Mouse (Mus musculus): Measurements from ENCODE around the gene Msh4.
A peak's percentile ranks its signal among the peaks of the same experiment; 100 is the strongest.
"Not testable (repeated sequence)": the region's sequence is repeated elsewhere in the genome, so short reads cannot be mapped to it uniquely, and the experiment has no call there.

Msh4 gene

GRCm38 (mm10) chr3:153910489-153910888 is 4.6 kb upstream of the Msh4 start:
- DNase-seq: no peak

DNA sequence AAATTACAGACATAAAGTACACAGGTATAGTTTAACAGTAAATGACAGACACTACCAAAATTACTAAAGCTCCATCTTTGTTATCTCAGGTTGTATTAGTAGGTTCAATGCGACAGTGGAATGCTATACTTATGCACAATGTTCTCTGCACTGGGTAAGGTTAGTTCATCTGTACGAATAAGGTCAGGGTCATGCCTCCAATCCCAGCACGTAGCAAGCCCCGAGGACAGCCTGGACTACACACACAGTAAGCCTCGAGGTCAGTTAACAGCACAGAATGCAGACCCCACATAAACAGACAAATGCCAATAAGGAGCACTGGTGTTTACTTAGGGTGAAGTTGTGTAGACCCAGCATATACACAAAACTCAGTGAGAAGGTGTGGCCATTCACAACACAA is 3.0 kb upstream of the Msh4 start:
- DNase-seq: no peak

DNA sequence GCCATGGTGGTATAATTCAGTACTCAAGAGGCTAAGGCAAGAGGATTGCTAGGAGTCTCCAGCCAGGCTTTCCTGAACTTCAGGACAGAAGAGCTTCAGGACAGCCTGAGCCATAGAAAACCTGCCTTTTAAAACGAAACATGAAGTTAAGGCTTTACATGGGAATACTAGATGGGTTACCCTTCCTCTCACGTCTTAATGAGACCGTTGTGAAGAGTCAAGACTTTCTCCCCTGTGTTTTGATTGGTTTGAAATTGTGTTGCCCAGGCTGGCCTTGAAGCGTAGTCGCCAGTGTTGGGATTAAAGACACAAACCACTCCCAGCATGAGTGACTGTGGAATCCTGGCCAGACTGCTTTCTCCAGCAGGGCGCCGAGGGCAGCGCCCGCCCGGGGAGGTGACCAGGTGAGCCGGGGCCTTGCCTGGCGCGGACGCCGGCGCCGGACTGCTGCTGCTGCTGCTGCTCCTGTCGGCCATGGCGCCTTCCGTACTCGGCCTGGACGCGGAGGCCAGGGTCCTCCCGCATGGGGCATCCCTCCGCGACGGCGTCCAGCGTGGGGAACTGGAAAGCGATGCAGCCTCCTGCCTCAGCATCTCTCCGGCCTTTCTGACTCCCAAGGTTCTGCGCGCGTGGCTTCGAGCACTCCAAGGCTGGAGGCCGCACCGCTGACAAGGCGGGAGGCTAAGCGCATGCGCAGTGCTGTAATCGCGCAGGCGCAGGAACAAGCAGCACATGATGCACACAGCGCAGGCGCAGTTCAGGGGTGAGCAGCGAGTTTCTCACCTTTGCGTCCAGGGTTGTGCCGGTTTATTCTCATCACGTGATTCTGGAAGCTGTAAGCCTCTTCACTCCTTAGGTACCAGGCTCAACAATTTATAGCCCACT is 445 bp downstream of the Msh4 start:
- peak in 1 of 2 experiments; percentile 11 for DNase-seq

DNA sequence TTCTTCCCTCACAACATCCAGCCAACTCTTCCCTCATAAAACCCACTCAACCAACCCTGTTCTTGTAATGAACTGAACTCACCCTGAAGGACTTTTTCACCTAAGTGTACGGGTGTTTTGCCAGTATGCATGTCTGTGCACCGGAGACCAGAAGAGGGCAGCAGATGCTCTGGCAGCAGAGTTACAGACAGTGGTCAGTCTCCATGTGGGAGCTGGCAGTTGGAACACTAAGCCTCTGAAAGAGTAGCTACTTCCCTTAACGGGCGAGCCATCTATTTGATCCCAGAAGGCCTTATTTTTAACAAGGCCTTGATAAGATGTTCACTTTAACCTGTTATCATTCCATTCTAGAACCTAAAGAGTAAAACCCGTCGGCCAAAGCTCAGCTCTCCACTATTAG is 1.4 kb downstream of the Msh4 start:
- DNase-seq: peak; percentile 55 to 60

DNA sequence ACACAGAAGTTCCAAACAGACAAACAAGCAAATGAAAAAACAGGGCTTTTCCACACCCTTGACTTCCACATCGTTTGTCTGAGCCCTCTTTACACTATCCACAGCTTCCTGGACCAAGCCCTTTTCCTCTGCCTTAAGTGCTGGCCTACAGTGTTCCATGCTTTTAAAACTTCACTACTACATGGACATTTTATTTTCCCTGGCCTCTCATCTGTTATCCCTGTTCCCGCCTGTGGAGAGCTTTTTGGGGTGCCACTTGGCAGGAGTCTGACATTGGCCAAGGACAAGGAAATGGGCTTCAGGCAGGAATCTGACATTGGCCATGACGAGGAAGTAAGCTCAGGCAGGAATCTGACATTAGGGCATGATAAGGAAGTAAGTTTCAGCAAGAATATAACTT is 3.3 kb downstream of the Msh4 start:
- DNase-seq: no peak

DNA sequence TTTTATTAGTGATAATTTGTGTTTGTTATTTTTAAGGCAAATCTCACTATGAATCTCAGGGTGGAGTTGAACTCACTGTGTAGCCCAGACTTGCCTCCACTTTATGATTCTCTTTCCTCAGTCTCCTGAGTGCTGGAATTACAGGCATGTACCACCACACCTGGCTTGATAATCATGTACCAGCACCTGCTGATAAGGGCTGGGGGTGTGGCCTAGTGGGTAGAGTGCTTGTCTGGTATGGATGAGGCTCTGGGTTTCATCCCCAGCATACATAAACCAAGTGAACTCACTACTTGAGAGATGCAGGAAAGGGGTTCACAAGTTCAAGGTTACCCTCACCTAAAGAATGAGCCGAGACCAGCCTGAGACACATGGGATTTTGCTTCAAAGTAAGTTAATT is 4.0 kb downstream of the Msh4 start:
- DNase-seq: no peak

GRCm38 (mm10) chr3:153897216-153897615 is 8.7 kb downstream of the Msh4 start:
- no peak for DNase-seq

- no peak for DNase-seq
Measured at GRCm38 (mm10) chr3:153895454-153895853, 10.5 kb downstream of the Msh4 start.

GRCm38 (mm10) chr3:153889188-153889781 is 16.7 kb downstream of the Msh4 start:
- DNase-seq: no peak

DNA sequence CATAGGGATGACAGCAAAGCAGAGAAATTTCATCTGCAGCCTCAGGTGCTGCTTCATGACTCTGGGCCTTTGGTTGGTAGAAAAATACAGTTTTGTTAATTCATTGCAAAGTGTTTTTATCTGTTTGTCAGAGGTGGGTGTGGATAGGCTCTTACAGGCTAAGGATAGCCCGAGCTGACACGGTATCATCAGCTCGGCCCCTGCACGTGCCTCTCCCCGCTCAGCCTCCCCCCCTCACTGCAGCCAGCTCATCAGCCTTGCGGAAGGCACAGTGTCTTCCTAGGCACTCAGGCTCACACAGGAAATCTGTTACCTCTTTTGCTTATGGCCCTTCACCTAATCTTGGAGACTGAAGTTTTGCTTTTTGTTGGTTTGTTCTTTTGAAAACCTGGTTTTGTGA is 17.8 kb downstream of the Msh4 start:
- no peak for DNase-seq

GRCm38 (mm10) chr3:153886296-153886695 is 19.6 kb downstream of the Msh4 start:
- no peak for DNase-seq

- DNase-seq: no peak
Measured at GRCm38 (mm10) chr3:153871396-153871795, 34.5 kb downstream of the Msh4 start.

- DNase-seq: no peak
Measured at GRCm38 (mm10) chr3:153867149-153868136, 38.5 kb downstream of the Msh4 start.

GRCm38 (mm10) chr3:153864636-153865429 is 41.1 kb downstream of the Msh4 start:
- no peak for DNase-seq

DNA sequence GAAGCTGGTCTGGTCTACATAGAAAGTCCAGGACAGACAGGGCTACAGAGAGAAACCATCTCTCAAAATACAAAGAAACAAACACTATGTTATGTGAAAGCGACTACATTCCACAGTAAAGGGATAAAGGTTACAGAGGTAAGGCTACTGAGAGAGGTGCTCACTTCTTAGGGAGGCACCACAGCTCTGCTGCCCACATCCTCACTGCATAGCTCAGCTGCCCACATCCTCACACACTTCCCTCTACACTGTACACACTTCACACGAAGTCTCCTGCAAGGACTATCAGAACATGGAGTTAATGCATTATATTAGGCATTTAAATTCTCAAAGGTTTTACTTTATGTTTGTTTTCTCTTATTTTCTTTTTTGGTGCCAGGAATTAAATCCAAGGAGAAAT is 42.1 kb downstream of the Msh4 start:
- no peak for DNase-seq

GRCm38 (mm10) chr3:153860392-153860791 is 45.5 kb downstream of the Msh4 start:
- not testable (repeated sequence) for DNase-seq

- DNase-seq: no peak
Measured at GRCm38 (mm10) chr3:153858350-153859001, 47.5 kb downstream of the Msh4 start.

DNA sequence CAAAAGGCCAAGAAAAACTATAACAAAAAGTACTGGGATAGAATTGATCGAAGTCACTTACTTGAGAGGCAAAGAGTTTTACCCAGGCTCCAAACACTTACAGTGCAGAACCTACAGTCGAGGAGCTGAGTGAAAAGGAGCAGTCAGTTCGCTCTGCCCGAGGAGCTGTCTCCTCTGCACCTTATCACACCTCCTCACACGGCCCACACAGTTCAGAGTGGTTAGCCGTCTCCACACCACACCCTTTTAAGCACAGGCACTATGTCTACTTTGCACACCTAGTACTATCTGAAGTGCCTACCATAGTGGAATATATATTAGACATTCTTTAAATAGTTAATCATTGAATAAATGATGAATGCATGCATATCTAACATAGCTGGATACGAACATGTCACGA is 53.7 kb downstream of the Msh4 start:
- DNase-seq: no peak

GRCm38 (mm10) chr3:153850759-153851158 is 55.2 kb downstream of the Msh4 start:
- no peak for DNase-seq

DNA sequence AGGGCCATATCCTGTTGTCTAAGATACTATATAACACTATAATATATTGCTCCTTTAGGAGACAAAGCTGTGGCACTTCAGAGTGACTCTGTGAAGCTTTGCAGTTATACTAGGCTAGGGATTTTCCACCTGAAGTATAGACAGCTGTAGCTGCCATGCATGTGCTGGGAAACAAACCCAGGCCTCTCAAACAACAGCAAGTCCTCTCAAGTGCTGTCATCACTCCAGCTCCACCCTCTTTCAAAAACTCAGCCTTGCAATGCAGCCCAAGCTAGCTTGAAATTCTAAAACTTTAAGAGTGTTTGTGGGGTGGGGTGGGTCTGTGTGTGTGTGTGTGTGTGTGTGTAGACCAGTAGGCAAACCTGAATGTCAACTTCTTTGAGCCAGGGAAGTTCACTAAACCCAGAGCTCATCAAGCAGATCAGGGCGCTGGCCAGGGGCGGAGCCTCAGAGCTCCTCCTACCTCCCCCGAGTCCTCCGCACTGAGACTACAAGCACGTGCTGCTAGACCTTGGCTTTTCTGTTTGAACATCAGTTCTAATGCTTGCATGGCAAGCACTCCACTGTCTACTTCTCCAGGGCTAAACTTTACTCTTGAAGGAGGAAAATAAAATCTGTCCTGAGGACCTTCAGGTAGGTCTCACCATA is 56.4 kb downstream of the Msh4 start:
- no peak for DNase-seq

- no peak for DNase-seq
Measured at GRCm38 (mm10) chr3:153847207-153847733, 58.7 kb downstream of the Msh4 start.

Data from cerebellum, postnatal 36 days (tissue).